Mouse (Mus musculus) heart, adult 11 months (tissue): Measurements from ENCODE around the gene Tppp3.

Source experiments
- DNase-seq: peaks from one replicate; pipeline ENCODE4 v3.0.0; 2022

Gene Tppp3

GRCm38 (mm10) chr8:105426878-105427277, 44.4 kb downstream of the Tppp3 start:
- peak; percentile 85 for DNase-seq

GRCm38 (mm10) chr8:105422006-105422405, 49.3 kb downstream of the Tppp3 start:
- DNase-seq = peak; percentile 45

GRCm38 (mm10) chr8:105419800-105420199, 51.5 kb downstream of the Tppp3 start:
- DNase-seq = peak; percentile 2

GRCm38 (mm10) chr8:105418992-105419391, 52.3 kb downstream of the Tppp3 start:
- DNase-seq = peak; percentile 24
